Mouse (Mus musculus) cortical plate, adult 2 months (tissue): ENCODE data around the gene D230025D16Rik. TPM values are rescaled to one million over a fixed set of nuclear protein-coding genes. Genes with fewer than 3 reads are reported as not detected.

Source experiments
- H3K27ac ChIP-seq: fragments of 200-500 bp; 2 replicates; pipeline ENCODE4 v1.5.1; 2012; ENCODE audit warnings: low read length, control low read depth, inconsistent platforms; ENCODE audit not compliant: insufficient read depth
- H3K4me1 ChIP-seq: fragments of 200-500 bp; 2 replicates; pipeline ENCODE4 v1.6.1; 2011; ENCODE audit warnings: low read length; ENCODE audit not compliant: control insufficient read depth, insufficient read depth
- H3K4me3 ChIP-seq: fragments of 200-500 bp; 2 replicates; pipeline ENCODE4 v1.5.1; 2011; ENCODE audit warnings: mild to moderate bottlenecking, low read length, control low read depth; ENCODE audit not compliant: insufficient read depth
- CTCF ChIP-seq: fragments of 200-500 bp; IDR thresholded peaks from 2 replicates; pipeline ENCODE4 v1.5.1; 2011; ENCODE audit warnings: mild to moderate bottlenecking, control low read depth, low read length; ENCODE audit not compliant: insufficient read depth; ENCODE audit errors: extremely low read depth
- POLR2A ChIP-seq: fragments of 200-500 bp; IDR thresholded peaks from 2 replicates; pipeline ENCODE4 v1.6.1; 2011; ENCODE audit warnings: mild to moderate bottlenecking, low read length, control low read depth; ENCODE audit not compliant: insufficient read depth; ENCODE audit errors: extremely low read depth
- polyA plus RNA-seq: library from polyadenylated mRNA; depleted of rRNA; stranded (reverse); fragments of >200 nt; gene quantifications from 2 replicates; pipeline ENCODE4 v1.2.3, GENCODE M21; 2012

The D230025D16Rik gene
- polyA plus RNA-seq, 1 experiment: 39.4 TPM

- no peaks in the 10 kb centered on the region for H3K4me1 ChIP-seq
- TF ChIP-seq POLR2A: no peak
- no peak for TF ChIP-seq CTCF
- H3K4me3 ChIP-seq: no peak overlapping the region
- H3K27ac ChIP-seq: no peak overlapping the region
Measured at GRCm38 (mm10) chr8:105257318-105258114, 32.6 kb downstream of the D230025D16Rik start.

- Histone ChIP-seq H3K4me1 (no peaks in the 10 kb centered on the region), H3K27ac (no peak overlapping the region), H3K4me3 (peak overlapping the region; percentile 20)
- TF ChIP-seq CTCF (no peak), POLR2A (no peak)
Measured at GRCm38 (mm10) chr8:105258911-105259720, 34.2 kb downstream of the D230025D16Rik start.

GRCm38 (mm10) chr8:105259721-105260320 is 34.9 kb downstream of the D230025D16Rik start:
- peak overlapping the region; percentile 20 for H3K4me3 ChIP-seq
- no peak overlapping the region for H3K27ac ChIP-seq
- no peaks in the 10 kb centered on the region for H3K4me1 ChIP-seq
- no peak for TF ChIP-seq POLR2A
- TF ChIP-seq CTCF: peak; percentile 80

- no peak for TF ChIP-seq CTCF
- TF ChIP-seq POLR2A: no peak
Measured at GRCm38 (mm10) chr8:105260371-105261099, 35.6 kb downstream of the D230025D16Rik start.

GRCm38 (mm10) chr8:105261326-105261980 is 36.5 kb downstream of the D230025D16Rik start:
- H3K4me1 ChIP-seq: no peaks in the 10 kb centered on the region
- no peak overlapping the region for H3K27ac ChIP-seq
- no peak overlapping the region for H3K4me3 ChIP-seq
- TF ChIP-seq CTCF (no peak), POLR2A (no peak)

More at GRCm38 (mm10) chr8:105260371-105261099, 35.6 kb downstream of the D230025D16Rik start:
- no peak overlapping the region for H3K4me3 ChIP-seq
- H3K27ac ChIP-seq: no peak overlapping the region
- H3K4me1 ChIP-seq: no peaks in the 10 kb centered on the region

GRCm38 (mm10) chr8:105263244-105263912 is 38.4 kb downstream of the D230025D16Rik start:
- Histone ChIP-seq H3K4me1 (no peaks in the 10 kb centered on the region), H3K4me3 (no peak overlapping the region; the same call in 1 of the 2 replicates), H3K27ac (no peak overlapping the region)
- no peak for TF ChIP-seq POLR2A
- TF ChIP-seq CTCF: no peak

- no peak for TF ChIP-seq CTCF
- TF ChIP-seq POLR2A: no peak
- H3K27ac ChIP-seq: no peak within 1 kb of the TSS
- H3K4me3 ChIP-seq: peak within 1 kb of the TSS; percentile 68
- H3K4me1 ChIP-seq: no peaks in the 10 kb centered on the region
Measured at GRCm38 (mm10) chr8:105264024-105264982, 39.4 kb downstream of the D230025D16Rik start, which contains the start of the genes Tradd and Fbxl8. TSS of gene Tradd (minus strand) at chr8:105264609. TSS of gene Fbxl8 (plus strand) at chr8:105264648.

GRCm38 (mm10) chr8:105265128-105265527 is 40.2 kb downstream of the D230025D16Rik start:
- TF ChIP-seq CTCF (no peak), POLR2A (no peak)
- no peaks in the 10 kb centered on the region; the same call in 1 of the 2 replicates for H3K4me1 ChIP-seq
- no peak overlapping the region; the same call in 1 of the 2 replicates for H3K4me3 ChIP-seq
- no peak overlapping the region for H3K27ac ChIP-seq
